ENCODE assay signal across 12 mouse cellular contexts in the genomic region with DNA sequence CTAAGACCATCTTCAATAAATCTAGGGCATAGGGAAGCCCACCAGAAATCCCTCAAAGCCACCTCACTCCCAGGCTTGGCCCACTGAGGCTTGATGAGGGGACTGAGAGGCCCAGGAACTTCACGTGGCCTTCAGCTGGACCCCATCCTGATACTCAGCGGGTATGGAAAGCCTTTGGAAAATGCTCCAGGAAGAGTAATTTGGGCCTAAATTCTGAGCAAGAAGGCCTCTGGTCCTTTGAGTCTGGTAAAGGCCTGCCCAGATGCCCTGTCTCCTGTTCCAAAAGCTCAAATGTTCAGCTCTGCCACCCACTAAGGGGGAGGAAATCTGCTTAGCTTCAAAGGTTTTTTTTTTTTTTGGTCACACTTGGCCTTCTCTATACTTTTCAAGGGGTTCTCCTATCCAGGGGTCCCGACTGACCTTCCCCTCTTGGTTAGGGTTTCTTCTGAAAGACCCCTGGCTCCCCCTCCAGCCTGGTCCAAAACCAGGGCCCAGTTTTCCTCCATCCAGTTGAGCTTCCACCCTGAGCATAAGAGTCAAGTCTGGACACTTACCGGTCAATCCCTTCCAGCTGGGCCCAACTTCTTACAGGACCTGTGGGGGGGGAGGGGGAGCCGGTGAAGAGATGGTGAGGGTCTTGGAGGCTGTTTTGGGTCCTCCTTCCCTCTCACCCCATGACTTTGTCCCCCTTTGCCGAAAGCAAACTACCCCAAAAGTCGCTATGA. TPM values are rescaled to one million over a fixed set of nuclear protein-coding genes. Genes with fewer than 3 reads are reported as not detected.
DNase-seq lines count a peak whose midpoint lies in the region; ATAC-seq and TF ChIP-seq lines count a peak whose summit lies in the region.
"Had no signal": no experiment of that assay in that cellular context is flagged by ENCODE, and none has a peak within 500 bp of the region (broad histone marks: within the 10 kb centered on the region; RNA-seq: fewer than 3 reads in every experiment).

No protein-coding gene starts in this region.

- no peak overlapping the region for H3K27ac ChIP-seq in liver, embryonic 11.5 days (ENCODE audit: low read depth, low read length)
- H3K27ac ChIP-seq in liver, postnatal 0 days (ENCODE audit: low read depth): no peak overlapping the region
- peak overlapping the region; percentile 90 for H3K27ac ChIP-seq in hindbrain, embryonic 16.5 days (ENCODE audit: low read depth, low read length)
- peak overlapping the region; percentile 99 for H3K27ac ChIP-seq in kidney, postnatal 0 days
- H3K27ac ChIP-seq in small intestine, adult 2 months (ENCODE audit: insufficient read depth, low read depth, low read length): no peak overlapping the region; the same call in 1 of the 2 replicates
- no peak overlapping the region for H3K27ac ChIP-seq in left cerebral cortex, adult 2 months

- no peak for ATAC-seq in liver, embryonic 11.5 days (replicated peaks; ENCODE audit: low FRiP score)
- no peak for ATAC-seq in liver, postnatal 0 days
- ATAC-seq in hindbrain, embryonic 16.5 days: no peak
- ATAC-seq in kidney, postnatal 0 days (replicated peaks; ENCODE audit: low FRiP score, low read depth): peak; percentile 23; the same call in 1 of the 2 replicates

- H3K9ac ChIP-seq in liver, embryonic 11.5 days (ENCODE audit: low read depth, low read length): no peak overlapping the region; the same call in 1 of the 2 replicates
- no peak overlapping the region for H3K9ac ChIP-seq in liver, postnatal 0 days (replicated peaks)
- H3K9ac ChIP-seq in hindbrain, embryonic 16.5 days (ENCODE audit: low read depth, low read length): peak overlapping the region; percentile 73
- H3K9ac ChIP-seq in kidney, postnatal 0 days (ENCODE audit: low read depth, low read length): peak overlapping the region; percentile 98

- no peak overlapping the region for H3K4me3 ChIP-seq in liver, embryonic 11.5 days (ENCODE audit: low read depth, low read length)
- H3K4me3 ChIP-seq in liver, postnatal 0 days (ENCODE audit: low read depth, low read length): no peak overlapping the region
- H3K4me3 ChIP-seq in hindbrain, embryonic 16.5 days (ENCODE audit: low read length): peak overlapping the region; percentile 28
- H3K4me3 ChIP-seq in kidney, postnatal 0 days (replicated peaks; ENCODE audit: low read depth, low read length): peak overlapping the region; percentile 83
- H3K4me3 ChIP-seq in small intestine, adult 2 months (ENCODE audit: low read depth, low read length): 0 out of 2 replicates have a peak overlapping the region, but pooled peaks have one; percentile 5
- no peak overlapping the region for H3K4me3 ChIP-seq in left cerebral cortex, adult 2 months
- H3K4me3 ChIP-seq: megakaryocyte, embryonic 14.5 days had no signal

- H3K4me2 ChIP-seq in liver, embryonic 11.5 days: peak overlapping the region; percentile 25
- no peak overlapping the region for H3K4me2 ChIP-seq in liver, postnatal 0 days (ENCODE audit: low read depth, low read length)
- H3K4me2 ChIP-seq in hindbrain, embryonic 16.5 days (ENCODE audit: low read length): peak overlapping the region; percentile 62
- peak overlapping the region; percentile 96 for H3K4me2 ChIP-seq in kidney, postnatal 0 days (ENCODE audit: low read length)

- intact Hi-C loops in left cerebral cortex, adult 2 months (cut with DNase I): no loop called here

- no peak for TF ChIP-seq CTCF in liver, postnatal 0 days (IDR thresholded peaks at IDR 0.05; ENCODE audit: low read depth)
- TF ChIP-seq CTCF in kidney, postnatal 0 days (IDR thresholded peaks at IDR 0.05; ENCODE audit: low read depth): no peak
- TF ChIP-seq CTCF in small intestine, adult 2 months (IDR thresholded peaks at IDR 0.05; ENCODE audit: extremely low read depth, insufficient read length, insufficient replicate concordance, low read depth, low read length): no peak
- no peak for TF ChIP-seq CTCF in left cerebral cortex, adult 2 months (IDR thresholded peaks at IDR 0.05)

- H3K4me1 ChIP-seq in liver, embryonic 11.5 days (replicated peaks; ENCODE audit: control insufficient read depth, insufficient read depth, low read length): peaks cover 3% of the 10 kb centered on the region; the same call in 1 of the 2 replicates
- peaks cover 4% of the 10 kb centered on the region; the same call in 1 of the 2 replicates for H3K4me1 ChIP-seq in liver, postnatal 0 days (ENCODE audit: insufficient read depth)
- H3K4me1 ChIP-seq in hindbrain, embryonic 16.5 days (ENCODE audit: control insufficient read depth, insufficient read depth, low read depth, low read length): no peaks in the 10 kb centered on the region
- H3K4me1 ChIP-seq in kidney, postnatal 0 days (replicated peaks; ENCODE audit: insufficient read depth, low read length): peaks cover 44% of the 10 kb centered on the region
- H3K4me1 ChIP-seq in small intestine, adult 2 months (ENCODE audit: control insufficient read depth, insufficient read depth, insufficient read length, low read length): no peaks in the 10 kb centered on the region; the same call in 1 of the 2 replicates

- no peak for TF ChIP-seq POLR2A in small intestine, adult 2 months (IDR thresholded peaks at IDR 0.05; ENCODE audit: low read depth, low read length)

- TF ChIP-seq EP300 in liver, postnatal 0 days (IDR thresholded peaks at IDR 0.05; ENCODE audit: low read depth): no peak

- H3K9me3 ChIP-seq in liver, embryonic 11.5 days (ENCODE audit: control insufficient read depth, low read length): no peaks in the 10 kb centered on the region
- H3K9me3 ChIP-seq in liver, postnatal 0 days (ENCODE audit: low read length): no peaks in the 10 kb centered on the region
- no peaks in the 10 kb centered on the region for H3K9me3 ChIP-seq in hindbrain, embryonic 16.5 days (ENCODE audit: control insufficient read depth, low read length)
- no peaks in the 10 kb centered on the region for H3K9me3 ChIP-seq in kidney, postnatal 0 days (replicated peaks; ENCODE audit: low read length)

- DNase-seq in liver, embryonic 11.5 days (ENCODE audit: low spot score): no peak
- DNase-seq in liver, postnatal 0 days: no peak
- no peak for DNase-seq in kidney, postnatal 0 days (ENCODE audit: low spot score)
- no peak for DNase-seq in embryo, embryonic 9.5 days (ENCODE audit: extremely low spot score)
- no peak for DNase-seq in cerebellum, postnatal 36 days
- DNase-seq in left cerebral cortex, adult 2 months (ENCODE audit: extremely low spot score in 1 of 2, low spot score in 2 of 2): no peak

- peaks cover 99% of the 10 kb centered on the region for H3K27me3 ChIP-seq in liver, embryonic 11.5 days (replicated peaks; ENCODE audit: control insufficient read depth, insufficient read depth, low read length)
- peaks cover 94% of the 10 kb centered on the region for H3K27me3 ChIP-seq in liver, postnatal 0 days (ENCODE audit: insufficient read depth, low read length)
- H3K27me3 ChIP-seq in hindbrain, embryonic 16.5 days (replicated peaks; ENCODE audit: control insufficient read depth, insufficient read depth, low read length): peaks cover 52% of the 10 kb centered on the region
- no peaks in the 10 kb centered on the region for H3K27me3 ChIP-seq in kidney, postnatal 0 days (ENCODE audit: insufficient read depth, low read length)
- peaks cover 42% of the 10 kb centered on the region for H3K27me3 ChIP-seq in small intestine, adult 2 months (ENCODE audit: control insufficient read depth, insufficient read depth, low read length)

- WGBS in liver, embryonic 11.5 days: 26% methylated on average over 7 of the region's 7 CpGs
- WGBS in liver, postnatal 0 days (ENCODE audit: insufficient replicate concordance): 44% methylated on average over 7 of the region's 7 CpGs
- WGBS in hindbrain, embryonic 16.5 days: 20% methylated on average over 7 of the region's 7 CpGs
- 17% methylated on average over 7 of the region's 7 CpGs for WGBS in kidney, postnatal 0 days
- 46% methylated on average over 7 of the region's 7 CpGs for WGBS in small intestine, adult 2 months

- H3K36me3 ChIP-seq in liver, embryonic 11.5 days (ENCODE audit: control insufficient read depth, insufficient read depth, low read length): no peaks in the 10 kb centered on the region
- H3K36me3 ChIP-seq in liver, postnatal 0 days (replicated peaks; ENCODE audit: insufficient read depth, low read length): no peaks in the 10 kb centered on the region
- no peaks in the 10 kb centered on the region for H3K36me3 ChIP-seq in hindbrain, embryonic 16.5 days (ENCODE audit: control insufficient read depth, insufficient read depth, low read length)
- H3K36me3 ChIP-seq in kidney, postnatal 0 days (ENCODE audit: insufficient read depth, low read length): 0 out of 2 replicates have a peak, but pooled peaks cover 5% of the 10 kb centered on the region
- H3K36me3 ChIP-seq in small intestine, adult 2 months (ENCODE audit: control insufficient read depth, insufficient read depth, low read length): no peaks in the 10 kb centered on the region

RNA-seq across cellular contexts. Expression of gene Hoxb5, which starts 3.2 kb away (rescaled TPM):
- polyA plus RNA-seq in liver, embryonic 11.5 days (2014; fragmentation: Nextera tagmentation; extraction: Ambion mirVana): 3.7 and 4.5 TPM in 2 replicates
- 0.75 and 0.91 TPM in 2 replicates for polyA plus RNA-seq in liver, postnatal 0 days (2015; fragmentation: Nextera tagmentation; extraction: Ambion mirVana)
- 120 and 133 TPM in 2 replicates for polyA plus RNA-seq in hindbrain, embryonic 16.5 days (2015; fragmentation: Nextera tagmentation; extraction: Ambion mirVana)
- polyA plus RNA-seq in kidney, postnatal 0 days (2015; fragmentation: Nextera tagmentation; extraction: Ambion mirVana): 10.2 and 12.9 TPM in 2 replicates
- polyA plus RNA-seq in small intestine, adult 2 months (2012; rRNA removed): 1.8 and 3.2 TPM in 2 replicates
- total RNA-seq in left cerebral cortex, adult 2 months (2021): not detected
- total RNA-seq: layer of hippocampus, postnatal 10 days; neutrophil, adult 5-6 weeks had no signal
- polyA plus RNA-seq: cortical plate, adult 2 months had no signal

RNA-seq across cellular contexts. Expression of gene Hoxb4, which starts 11.7 kb away (rescaled TPM):
- polyA plus RNA-seq in liver, embryonic 11.5 days (2014; fragmentation: Nextera tagmentation; extraction: Ambion mirVana): 0.71 and 1.1 TPM in 2 replicates
- 0.22 and 0.27 TPM in 2 replicates for polyA plus RNA-seq in liver, postnatal 0 days (2015; fragmentation: Nextera tagmentation; extraction: Ambion mirVana)
- 2.5 and 3.3 TPM in 2 replicates for polyA plus RNA-seq in hindbrain, embryonic 16.5 days (2015; fragmentation: Nextera tagmentation; extraction: Ambion mirVana)
- polyA plus RNA-seq in kidney, postnatal 0 days (2015; fragmentation: Nextera tagmentation; extraction: Ambion mirVana): 3.6 and 3.8 TPM in 2 replicates
- 1.4 and 2.9 TPM in 2 replicates for polyA plus RNA-seq in small intestine, adult 2 months (2012; rRNA removed)
- total RNA-seq in left cerebral cortex, adult 2 months (2021): not detected
- total RNA-seq: layer of hippocampus, postnatal 10 days had no signal
- polyA plus RNA-seq: cortical plate, adult 2 months had no signal

RNA-seq across cellular contexts. Expression of gene Hoxb6, which starts 14.1 kb away (rescaled TPM):
- 1.9 and 2.4 TPM in 2 replicates for polyA plus RNA-seq in liver, embryonic 11.5 days (2014; fragmentation: Nextera tagmentation; extraction: Ambion mirVana)
- not detected in 2 replicates for polyA plus RNA-seq in liver, postnatal 0 days (2015; fragmentation: Nextera tagmentation; extraction: Ambion mirVana)
- 49.9 and 53.3 TPM in 2 replicates for polyA plus RNA-seq in hindbrain, embryonic 16.5 days (2015; fragmentation: Nextera tagmentation; extraction: Ambion mirVana)
- 45.0 and 47.8 TPM in 2 replicates for polyA plus RNA-seq in kidney, postnatal 0 days (2015; fragmentation: Nextera tagmentation; extraction: Ambion mirVana)
- 1.0 and 8.3 TPM in 2 replicates for polyA plus RNA-seq in small intestine, adult 2 months (2012; rRNA removed)
- total RNA-seq in left cerebral cortex, adult 2 months (2021): not detected
- total RNA-seq: layer of hippocampus, postnatal 10 days; neutrophil, adult 5-6 weeks had no signal
- polyA plus RNA-seq: cortical plate, adult 2 months had no signal

RNA-seq across cellular contexts. Expression of gene Hoxb3, which starts 16.8 kb away (rescaled TPM):
- polyA plus RNA-seq in liver, embryonic 11.5 days (2014; fragmentation: Nextera tagmentation; extraction: Ambion mirVana): 0.97 and 1.3 TPM in 2 replicates
- 0.19 and 0.26 TPM in 2 replicates for polyA plus RNA-seq in liver, postnatal 0 days (2015; fragmentation: Nextera tagmentation; extraction: Ambion mirVana)
- 4.8 and 5.6 TPM in 2 replicates for polyA plus RNA-seq in hindbrain, embryonic 16.5 days (2015; fragmentation: Nextera tagmentation; extraction: Ambion mirVana)
- polyA plus RNA-seq in kidney, postnatal 0 days (2015; fragmentation: Nextera tagmentation; extraction: Ambion mirVana): 3.9 and 4.2 TPM in 2 replicates
- 3.5 and 5.5 TPM in 2 replicates for polyA plus RNA-seq in small intestine, adult 2 months (2012; rRNA removed)
- not detected for total RNA-seq in left cerebral cortex, adult 2 months (2021)
- total RNA-seq: layer of hippocampus, postnatal 10 days had no signal
- polyA plus RNA-seq: cortical plate, adult 2 months had no signal

RNA-seq across cellular contexts. Expression of gene Hoxb7, which starts 19.9 kb away (rescaled TPM):
- 1.6 and 2.0 TPM in 2 replicates for polyA plus RNA-seq in liver, embryonic 11.5 days (2014; fragmentation: Nextera tagmentation; extraction: Ambion mirVana)
- polyA plus RNA-seq in liver, postnatal 0 days (2015; fragmentation: Nextera tagmentation; extraction: Ambion mirVana): 0.27 and 0.51 TPM in 2 replicates
- polyA plus RNA-seq in hindbrain, embryonic 16.5 days (2015; fragmentation: Nextera tagmentation; extraction: Ambion mirVana): 29.3 and 33.1 TPM in 2 replicates
- 56.1 and 58.9 TPM in 2 replicates for polyA plus RNA-seq in kidney, postnatal 0 days (2015; fragmentation: Nextera tagmentation; extraction: Ambion mirVana)
- 0.17 and 1.5 TPM in 2 replicates for polyA plus RNA-seq in small intestine, adult 2 months (2012; rRNA removed)
- total RNA-seq in left cerebral cortex, adult 2 months (2021): not detected
- total RNA-seq: layer of hippocampus, postnatal 10 days; neutrophil, adult 5-6 weeks had no signal
- polyA plus RNA-seq: cortical plate, adult 2 months had no signal

Comparison
In these comparisons a context has a peak if more than half of its experiments do, and no peak if none do; other contexts are left out.
1. H3K27ac ChIP-seq: peak in hindbrain, embryonic 16.5 days (single experiment) and kidney, postnatal 0 days (single experiment); none in liver, embryonic 11.5 days (single experiment), liver, postnatal 0 days (single experiment), small intestine, adult 2 months (single experiment) and left cerebral cortex, adult 2 months (single experiment).
2. H3K4me3 ChIP-seq: peak in hindbrain, embryonic 16.5 days (single experiment), kidney, postnatal 0 days (single experiment) and small intestine, adult 2 months (single experiment); none in liver, embryonic 11.5 days (single experiment), liver, postnatal 0 days (single experiment) and left cerebral cortex, adult 2 months (single experiment).
3. H3K9ac ChIP-seq: peak in hindbrain, embryonic 16.5 days (single experiment) and kidney, postnatal 0 days (single experiment); none in liver, embryonic 11.5 days (single experiment) and liver, postnatal 0 days (single experiment).